Mouse (Mus musculus) layer of hippocampus, postnatal 36 days (tissue): ENCODE results near the gene 9130213A22Rik. TPM values are rescaled to one million over a fixed set of nuclear protein-coding genes. Genes with fewer than 3 reads are reported as not detected.
A peak's percentile ranks its signal among the peaks of the same experiment; 100 is the strongest.

Source experiments
- DNase-seq, 2 experiments: peaks; one replicate each; pipeline ENCODE4 v3.0.0; 2022
- total RNA-seq, 2 experiments: library from RNA; stranded (reverse); gene quantifications; 2 replicates each; pipeline ENCODE4 v1.2.3; 2021

The 9130213A22Rik gene
- 1 to 10 TPM in 1 of 2 experiments, under 1 TPM in 1; 0.96 to 1.2 TPM for total RNA-seq

- DNase-seq: peak; percentile 89 to 90
These were observed at the start of gene 9130213A22Rik for GRCm38 (mm10) chr11:69122336-69122951. TSS of gene 9130213A22Rik (minus strand) at chr11:69122589.

- DNase-seq: peak; percentile 50 to 55
These were observed 49.2 kb upstream of the 9130213A22Rik start for GRCm38 (mm10) chr11:69171626-69172025.

GRCm38 (mm10) chr11:69169313-69169712 is 46.9 kb upstream of the 9130213A22Rik start:
- peak in 1 of 2 experiments; percentile 29 for DNase-seq

- no peak for DNase-seq
These were observed 34.4 kb upstream of the 9130213A22Rik start, which contains the start of gene Alox12b for GRCm38 (mm10) chr11:69156800-69157199. TSS of gene Alox12b (plus strand) at chr11:69156989.

- no peak for DNase-seq
These were observed 33.0 kb upstream of the 9130213A22Rik start for GRCm38 (mm10) chr11:69155351-69155750.

GRCm38 (mm10) chr11:69153831-69154230 is 31.4 kb upstream of the 9130213A22Rik start:
- DNase-seq: peak; percentile 43 to 51

GRCm38 (mm10) chr11:69151004-69151403 is 28.6 kb upstream of the 9130213A22Rik start:
- no peak for DNase-seq

- DNase-seq: peak; percentile 54 to 67
These were observed 28.1 kb upstream of the 9130213A22Rik start for GRCm38 (mm10) chr11:69150444-69150843.

GRCm38 (mm10) chr11:69149728-69150127 is 27.3 kb upstream of the 9130213A22Rik start:
- DNase-seq: no peak

- DNase-seq: no peak
These were observed 26.1 kb upstream of the 9130213A22Rik start for GRCm38 (mm10) chr11:69148451-69148960.

- peak in 1 of 2 experiments; percentile 46 for DNase-seq
These were observed 25.2 kb upstream of the 9130213A22Rik start for GRCm38 (mm10) chr11:69147546-69147945.

GRCm38 (mm10) chr11:69135361-69135760 is 13.0 kb upstream of the 9130213A22Rik start:
- DNase-seq: no peak

GRCm38 (mm10) chr11:69134622-69134968 is 12.2 kb upstream of the 9130213A22Rik start:
- DNase-seq: no peak

- DNase-seq: peak; percentile 80 to 84
These were observed 11.7 kb upstream of the 9130213A22Rik start for GRCm38 (mm10) chr11:69133923-69134621.

- DNase-seq: no peak
These were observed 11.2 kb upstream of the 9130213A22Rik start for GRCm38 (mm10) chr11:69133566-69133922.

- DNase-seq: no peak
These were observed 6.2 kb upstream of the 9130213A22Rik start for GRCm38 (mm10) chr11:69128426-69129122.

- DNase-seq: no peak
These were observed 4.3 kb upstream of the 9130213A22Rik start for GRCm38 (mm10) chr11:69126706-69127095.

- DNase-seq: no peak
These were observed 3.7 kb upstream of the 9130213A22Rik start for GRCm38 (mm10) chr11:69125919-69126705.

- DNase-seq: peak in 1 of 2 experiments; percentile 44
These were observed 3.3 kb upstream of the 9130213A22Rik start, which contains the start of gene Aloxe3 for GRCm38 (mm10) chr11:69125852-69125918. TSS of gene Aloxe3 (plus strand) at chr11:69125896.

- DNase-seq: peak; percentile 77 to 79
These were observed 2.9 kb upstream of the 9130213A22Rik start for GRCm38 (mm10) chr11:69125041-69125851.

GRCm38 (mm10) chr11:69124498-69124847 is 2.1 kb upstream of the 9130213A22Rik start:
- no peak for DNase-seq
